Mouse (Mus musculus) hematopoietic stem cell, adult 5-6 weeks (primary cell): Measurements from ENCODE around the gene Egf. TPM values are rescaled to one million over a fixed set of nuclear protein-coding genes. Genes with fewer than 3 reads are reported as not detected.

Experiments
- ATAC-seq, 2 experiments: fragments of 125-278 bp in 1 of 2; replicated peaks in 1 of 2; 2 replicates each; pipeline ENCODE4 v1.8.0; 2016 to 2017; ENCODE audit warnings: inconsistent platforms in 2 of 2, mild to moderate bottlenecking in 2 of 2, moderate number of reproducible peaks in 2 of 2, low read depth in 1 of 2, moderate TSS enrichment in 1 of 2; ENCODE audit not compliant: low FRiP score in 2 of 2, poor library complexity in 2 of 2, severe bottlenecking in 2 of 2, insufficient read depth in 1 of 2, low TSS enrichment in 1 of 2
- total RNA-seq: library from RNA; stranded (forward); fragments of 172-1452, 232-1000 nt; gene quantifications from 2 replicates; pipeline ENCODE4 v1.2.3, GENCODE M21; 2017

The Egf gene
- total RNA-seq, 1 experiment from 2014 or later: 0.94 TPM

- no peak for ATAC-seq
Measured at GRCm38 (mm10) chr3:129681841-129682240, 73.3 kb downstream of the Egf start.

GRCm38 (mm10) chr3:129680258-129680657, 74.9 kb downstream of the Egf start:
- ATAC-seq: no peak

- no peak for ATAC-seq
Measured at GRCm38 (mm10) chr3:129675923-129676322, 79.2 kb downstream of the Egf start.

DNA sequence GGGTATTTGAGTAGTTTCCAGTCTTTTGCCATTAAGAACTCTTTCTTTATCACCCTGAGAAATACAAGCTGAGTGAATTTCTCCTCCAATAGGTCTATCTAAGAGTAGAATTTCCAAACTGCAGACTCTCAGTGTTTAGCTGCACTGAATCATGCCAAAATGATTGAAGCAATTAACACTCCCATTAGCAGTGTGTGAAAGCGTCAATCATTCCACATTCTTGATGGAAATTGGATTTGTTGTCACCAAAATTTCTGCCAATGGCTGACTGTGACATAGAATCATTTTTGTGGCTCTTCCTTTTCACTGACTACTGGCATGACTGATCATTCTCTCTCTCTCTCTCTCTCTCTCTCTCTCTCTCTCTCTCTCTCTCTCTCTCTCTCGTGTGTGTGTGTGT, 91.2 kb downstream of the Egf start:
- no peak for ATAC-seq

- peak in 1 of 2 experiments; percentile 42; a peak in 2 of 4 replicates for ATAC-seq
Measured at GRCm38 (mm10) chr3:129658776-129659175, 96.3 kb downstream of the Egf start.

DNA sequence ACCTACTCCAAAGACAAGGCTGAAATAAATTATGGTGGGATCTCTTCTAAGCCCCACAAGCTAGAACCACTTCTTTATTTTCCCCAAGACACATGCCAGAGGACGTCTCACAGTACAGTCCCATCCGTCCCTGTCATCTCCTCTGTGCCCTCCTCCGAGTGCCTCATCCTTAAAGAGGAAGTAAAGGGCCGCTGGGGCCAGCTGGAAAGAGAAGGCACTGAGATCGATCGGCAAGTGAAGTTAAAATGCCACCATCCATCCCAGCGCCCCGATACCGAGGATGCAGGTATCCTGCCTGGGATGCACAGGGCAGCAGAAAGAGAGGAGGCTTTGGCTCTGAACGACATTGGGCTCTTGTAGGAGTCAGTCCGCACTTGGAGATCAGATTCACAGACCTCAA, 97.3 kb downstream of the Egf start:
- no peak for ATAC-seq

- no peak for ATAC-seq
Measured at GRCm38 (mm10) chr3:129657222-129657621, 97.9 kb downstream of the Egf start.

- ATAC-seq: no peak
Measured at GRCm38 (mm10) chr3:129656540-129656939, 98.6 kb downstream of the Egf start.

- no peak for ATAC-seq
Measured at GRCm38 (mm10) chr3:129652476-129652875, 102.6 kb downstream of the Egf start.

GRCm38 (mm10) chr3:129651765-129652164, 103.4 kb downstream of the Egf start:
- ATAC-seq: no peak

DNA sequence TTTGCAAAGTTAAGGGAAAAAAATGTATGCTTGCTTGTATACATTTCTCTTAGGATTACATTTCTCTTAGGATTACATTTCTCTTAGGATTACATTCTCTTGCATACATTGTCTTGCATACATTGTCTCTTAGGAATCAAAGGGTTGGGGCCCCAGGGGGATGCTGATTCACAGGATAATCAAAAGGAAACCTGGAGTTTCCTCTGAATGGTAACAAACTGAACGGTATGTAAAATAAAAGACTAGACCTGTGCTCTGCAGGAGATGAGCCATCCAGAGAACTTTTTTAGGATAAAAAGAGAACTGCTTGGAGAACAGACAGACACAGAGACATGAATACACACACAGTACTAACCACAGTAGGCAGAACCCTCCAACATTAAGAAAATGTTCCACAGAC, 104.2 kb downstream of the Egf start:
- ATAC-seq: no peak

DNA sequence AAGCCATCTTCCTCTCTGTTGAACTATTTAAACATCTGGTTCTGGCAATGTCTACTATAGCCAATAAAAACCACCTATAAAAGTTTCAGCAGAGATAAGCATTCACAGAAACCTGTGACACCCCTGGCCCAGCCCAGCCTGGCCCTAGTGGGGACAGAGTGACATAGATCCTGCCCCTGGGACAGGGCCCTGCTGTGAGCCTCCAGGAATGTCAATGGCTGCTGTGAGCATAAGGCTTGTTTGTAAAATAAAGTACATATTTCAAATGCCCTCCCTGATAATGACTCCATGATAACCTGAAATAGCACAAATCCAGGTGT, 104.9 kb downstream of the Egf start:
- no peak for ATAC-seq

GRCm38 (mm10) chr3:129649586-129650292, 105.4 kb downstream of the Egf start:
- no peak for ATAC-seq

- ATAC-seq: no peak
Measured at GRCm38 (mm10) chr3:129648598-129648997, 106.5 kb downstream of the Egf start.

GRCm38 (mm10) chr3:129647312-129647711, 107.8 kb downstream of the Egf start:
- no peak for ATAC-seq

- ATAC-seq: no peak
Measured at GRCm38 (mm10) chr3:129646781-129647180, 108.3 kb downstream of the Egf start.

GRCm38 (mm10) chr3:129645409-129645808, 109.7 kb downstream of the Egf start:
- ATAC-seq: no peak

DNA sequence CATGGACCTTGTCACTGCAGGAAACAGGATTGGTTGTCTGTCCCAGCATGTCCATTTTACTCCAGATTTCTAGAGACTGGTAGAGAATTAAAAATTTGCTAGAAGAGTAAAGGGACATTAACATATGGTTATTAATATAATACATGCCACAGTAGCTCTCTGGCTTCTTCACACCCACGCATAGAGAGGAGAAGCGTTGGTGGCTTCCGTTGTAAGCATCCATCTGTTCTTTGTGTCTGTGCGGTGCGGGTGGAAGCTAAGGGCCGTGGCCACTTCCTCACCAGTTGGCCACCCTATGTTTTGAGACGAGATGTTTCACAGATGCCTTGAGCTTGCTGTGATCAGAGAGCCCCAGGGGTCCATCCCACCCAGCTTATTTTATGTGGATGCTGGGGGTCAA, 113.5 kb downstream of the Egf start:
- no peak for ATAC-seq

DNA sequence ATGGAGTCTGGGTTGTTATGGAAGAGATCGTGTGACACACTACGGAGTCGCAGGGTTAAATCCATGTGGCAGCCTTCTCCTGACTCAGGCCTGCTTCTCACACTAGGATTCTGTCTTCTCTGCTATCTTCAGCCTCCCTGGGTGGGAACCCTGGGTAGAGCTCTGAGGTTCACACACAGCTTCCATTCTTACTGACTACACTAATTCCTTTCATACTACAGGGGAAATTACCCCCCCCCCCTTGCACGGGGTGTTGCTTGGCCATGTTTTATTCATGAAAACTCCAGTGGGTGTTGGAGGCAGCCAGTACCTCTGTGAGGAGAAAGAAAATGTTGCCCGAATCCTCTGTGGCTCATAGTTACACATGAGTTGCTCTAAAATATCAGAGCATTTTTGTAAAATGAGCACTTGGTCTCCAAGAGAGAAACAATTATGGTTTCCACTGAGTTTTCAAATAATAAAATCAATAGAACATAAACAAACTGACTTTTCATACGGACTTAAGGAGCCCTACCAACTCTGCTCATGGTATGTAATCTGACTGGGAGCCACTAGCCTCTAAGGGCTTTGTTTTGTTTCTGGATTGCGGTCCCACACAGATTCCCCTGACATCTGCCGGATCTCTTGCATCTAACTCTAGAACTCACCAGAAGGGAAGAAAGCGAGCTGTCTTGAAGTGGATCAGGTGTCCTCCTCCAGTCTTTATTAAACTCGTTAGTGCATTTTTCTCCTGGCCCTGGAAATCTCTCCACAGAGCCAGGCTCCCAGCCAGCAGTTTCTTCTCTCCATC, 114.7 kb downstream of the Egf start:
- no peak for ATAC-seq
